Mouse (Mus musculus) C2C12 (cell line): Measurements from ENCODE around the gene Myadm.
"Not testable (repeated sequence)": the region's sequence is repeated elsewhere in the genome, so short reads cannot be mapped to it uniquely, and the experiment has no call there.

Experiments used
- CEBPB ChIP-seq: IDR thresholded peaks from one replicate; pipeline ENCODE4 v1.6.1; 2011; ENCODE audit warnings: low read depth, mild to moderate bottlenecking, control low read depth, moderate library complexity
- CTCF ChIP-seq: IDR thresholded peaks from one replicate; pipeline ENCODE4 v1.5.1; 2011; ENCODE audit not compliant: control insufficient read depth, insufficient read depth, insufficient read length
- FOSL1 ChIP-seq: IDR thresholded peaks from one replicate; pipeline ENCODE4 v1.8.0; 2011; ENCODE audit warnings: mild to moderate bottlenecking, low read length; ENCODE audit not compliant: poor library complexity, insufficient read depth, severe bottlenecking
- MAX ChIP-seq: IDR thresholded peaks from one replicate; pipeline ENCODE4 v1.6.1; 2011; ENCODE audit warnings: mild to moderate bottlenecking, control low read depth
- MYOD1 ChIP-seq: IDR thresholded peaks from one replicate; pipeline ENCODE4 v1.6.1; 2011; ENCODE audit warnings: low read depth; ENCODE audit not compliant: control insufficient read depth, insufficient read length
- MYOG ChIP-seq: IDR thresholded peaks from one replicate; pipeline ENCODE4 v1.6.1; 2011; ENCODE audit not compliant: control insufficient read depth, insufficient read length; ENCODE audit errors: extremely low read depth
- USF1 ChIP-seq: IDR thresholded peaks from one replicate; pipeline ENCODE4 v1.6.1; 2011; ENCODE audit warnings: low read depth, mild to moderate bottlenecking, control low read depth, moderate library complexity

DNA sequence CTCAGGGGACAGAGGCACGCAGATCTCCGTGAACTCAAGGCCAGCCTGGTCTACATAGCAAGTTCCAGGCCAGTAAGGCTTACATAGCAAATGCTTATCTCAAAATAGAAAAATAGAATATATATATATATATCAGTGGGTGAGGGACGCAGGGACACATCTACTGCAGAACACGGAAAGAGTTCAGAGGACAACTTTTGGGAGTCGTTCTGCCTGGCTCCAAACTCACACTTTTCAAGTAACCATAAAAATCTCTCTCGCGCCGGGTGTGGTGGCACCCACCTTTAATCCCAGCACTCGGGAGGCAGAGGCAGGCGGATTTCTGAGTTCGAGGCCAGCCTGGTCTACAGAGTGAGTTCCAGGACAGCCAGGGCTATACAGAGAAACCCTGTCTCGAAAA, 3.4 kb downstream of the Myadm start:
- TF ChIP-seq CTCF, MAX, MYOD1, CEBPB, USF1, MYOG, FOSL1: not testable (repeated sequence)
